In genomic region chr5:136716696-136717572, GRCm38 (mm10) we compare ENCODE assay signal across 29 mouse cellular contexts. TPM values are rescaled to one million over a fixed set of nuclear protein-coding genes. Genes with fewer than 3 reads are reported as not detected.
DNase-seq lines count a peak whose midpoint lies in the region; ATAC-seq and TF ChIP-seq lines count a peak whose summit lies in the region.
"Had no signal": no experiment of that assay in that cellular context is flagged by ENCODE, and none has a peak within 500 bp of the region (broad histone marks: within the 10 kb centered on the region; RNA-seq: fewer than 3 reads in every experiment).

No protein-coding gene starts in this region.

- no peaks in the 10 kb centered on the region for H3K9me3 ChIP-seq in kidney, embryonic 14.5 days (ENCODE audit: control insufficient read depth, low read length)
- no peaks in the 10 kb centered on the region for H3K9me3 ChIP-seq in stomach, postnatal 0 days (ENCODE audit: control insufficient read depth, low read length)
- H3K9me3 ChIP-seq: embryonic facial prominence, embryonic 12.5 days; forebrain, embryonic 13.5 days; hindbrain, embryonic 10.5 days; liver, embryonic 15.5 days; lung, embryonic 15.5 days; megakaryocyte, embryonic 14.5 days; midbrain, embryonic 15.5 days had no signal

- WGBS in kidney, embryonic 14.5 days: 20% methylated on average over 10 of the region's 10 CpGs
- 40% methylated on average over 10 of the region's 10 CpGs for WGBS in stomach, postnatal 0 days

- peak overlapping the region; percentile 76; the same call in 1 of the 2 replicates for H3K27ac ChIP-seq in kidney, embryonic 14.5 days (ENCODE audit: low read depth, low read length)
- H3K27ac ChIP-seq in stomach, postnatal 0 days (replicated peaks): no peak overlapping the region
- H3K27ac ChIP-seq: embryonic facial prominence, embryonic 12.5 days; forebrain, embryonic 13.5 days; hindbrain, embryonic 10.5 days; liver, embryonic 15.5 days; lung, embryonic 15.5 days; midbrain, embryonic 15.5 days had no signal

- no peaks in the 10 kb centered on the region for H3K79me2 ChIP-seq in myocyte (ENCODE audit: control insufficient read depth, insufficient read depth)

- no peak overlapping the region for H3K4me2 ChIP-seq in kidney, embryonic 14.5 days (replicated peaks; ENCODE audit: low read depth, low read length)
- H3K4me2 ChIP-seq in myocyte (ENCODE audit: low read depth): no peak overlapping the region
- H3K4me2 ChIP-seq in stomach, postnatal 0 days (replicated peaks; ENCODE audit: low read depth): no peak overlapping the region
- H3K4me2 ChIP-seq: embryonic facial prominence, embryonic 12.5 days; forebrain, embryonic 13.5 days; heart, embryonic 11.5 days; liver, embryonic 15.5 days; lung, embryonic 15.5 days; midbrain, embryonic 15.5 days had no signal

- no peaks in the 10 kb centered on the region for H3K27me3 ChIP-seq in kidney, embryonic 14.5 days (ENCODE audit: control insufficient read depth, insufficient read depth, low read length)
- H3K27me3 ChIP-seq in myocyte (ENCODE audit: control insufficient read depth, insufficient read depth, insufficient read length): no peaks in the 10 kb centered on the region
- H3K27me3 ChIP-seq in stomach, postnatal 0 days (ENCODE audit: control insufficient read depth, insufficient read depth, low read length): no peaks in the 10 kb centered on the region
- H3K27me3 ChIP-seq: lung, embryonic 15.5 days; midbrain, embryonic 15.5 days had no signal

- TF ChIP-seq EP300 in stomach, postnatal 0 days (optimal IDR thresholded peaks at IDR 0.05): no peak

- no peaks in the 10 kb centered on the region for H3K36me3 ChIP-seq in kidney, embryonic 14.5 days (ENCODE audit: control insufficient read depth, insufficient read depth, low read length)
- H3K36me3 ChIP-seq in myocyte (ENCODE audit: control insufficient read depth, insufficient read depth): no peaks in the 10 kb centered on the region
- H3K36me3 ChIP-seq in stomach, postnatal 0 days (ENCODE audit: control insufficient read depth, insufficient read depth, low read length): no peaks in the 10 kb centered on the region
- H3K36me3 ChIP-seq: embryonic facial prominence, embryonic 12.5 days; hindbrain, embryonic 10.5 days; liver, embryonic 15.5 days; lung, embryonic 15.5 days; midbrain, embryonic 15.5 days had no signal

- H3ac ChIP-seq in myocyte (ENCODE audit: control insufficient read depth, insufficient read length): no peak overlapping the region

- ATAC-seq in kidney, embryonic 14.5 days (ENCODE audit: low FRiP score, low TSS enrichment): peak; percentile 83
- ATAC-seq in stomach, postnatal 0 days (ENCODE audit: low FRiP score, low TSS enrichment): peak; percentile 24; the same call in 1 of the 2 replicates
- ATAC-seq: forebrain, embryonic 13.5 days; hindbrain, embryonic 16.5 days; intestine, embryonic 16.5 days; midbrain, embryonic 15.5 days had no signal

- TF ChIP-seq CTCF in stomach, postnatal 0 days (IDR thresholded peaks at IDR 0.05; ENCODE audit: low read depth): no peak

- H3K4me3 ChIP-seq in kidney, embryonic 14.5 days (ENCODE audit: low read length): no peak overlapping the region
- no peak overlapping the region for H3K4me3 ChIP-seq in myocyte
- no peak overlapping the region for H3K4me3 ChIP-seq in stomach, postnatal 0 days (ENCODE audit: low read depth, low read length)
- H3K4me3 ChIP-seq: embryonic facial prominence, embryonic 12.5 days; erythroblast, embryonic 14.5 days; forebrain, embryonic 13.5 days; hindbrain, embryonic 10.5 days; liver, embryonic 15.5 days; lung, embryonic 15.5 days; midbrain, embryonic 15.5 days had no signal

- no peak overlapping the region for H3K9ac ChIP-seq in kidney, embryonic 14.5 days (ENCODE audit: low read depth, low read length)
- no peak overlapping the region for H3K9ac ChIP-seq in stomach, postnatal 0 days (ENCODE audit: low read length)
- H3K9ac ChIP-seq: embryonic facial prominence, embryonic 12.5 days; forebrain, embryonic 13.5 days; liver, embryonic 15.5 days; lung, embryonic 15.5 days; midbrain, embryonic 15.5 days had no signal

- H3K4me1 ChIP-seq in kidney, embryonic 14.5 days (ENCODE audit: control insufficient read depth, insufficient read depth, low read length): peaks cover 12% of the 10 kb centered on the region
- H3K4me1 ChIP-seq in stomach, postnatal 0 days (replicated peaks; ENCODE audit: control insufficient read depth, insufficient read depth): no peaks in the 10 kb centered on the region
- H3K4me1 ChIP-seq: liver, embryonic 15.5 days; megakaryocyte, embryonic 14.5 days had no signal

- no peak for DNase-seq in kidney, adult 11 months
- DNase-seq in ES-CJ7 (ENCODE audit: low read depth, low spot score): peak; percentile 63
- DNase-seq in stomach, postnatal 0 days (ENCODE audit: low spot score): peak; percentile 11
- no peak for DNase-seq in left cerebral cortex, adult 9 months (ENCODE audit: low spot score in 2 of 2)
- DNase-seq in layer of hippocampus, adult 9-11 months: no peak
- DNase-seq: adrenal gland, postnatal 14 days; B cell, adult 2 months; cerebellum, adult 2 months; cerebellum, postnatal 36 days; gastrocnemius, postnatal 10 days; heart, adult 11 months; kidney, postnatal 36 days; liver; lung, postnatal 36 days; right cerebral cortex, postnatal 14 days had no signal

- no peak for TF ChIP-seq POLR2A in myocyte (IDR thresholded peaks at IDR 0.05; ENCODE audit: insufficient read length, low read depth)

TF ChIP-seq in myocyte, 11 proteins besides CTCF, POLR2A, EP300 and RAD21:
- TF ChIP-seq MYOD1 (IDR thresholded peaks at IDR 0.05; ENCODE audit: control insufficient read depth in 1 of 3, insufficient read length in 2 of 3, low read depth in 2 of 3) (peak in 2 of 3 experiments; percentile 79 to 82), TCF3 (IDR thresholded peaks at IDR 0.05; ENCODE audit: insufficient read length, low read depth) (peak; percentile 57), TCF12 (IDR thresholded peaks at IDR 0.05; ENCODE audit: insufficient read depth, poor library complexity, severe bottlenecking) (peak; percentile 43), MYOG (IDR thresholded peaks at IDR 0.05; ENCODE audit: control insufficient read depth in 1 of 3, insufficient read depth in 1 of 3, insufficient read length in 2 of 3, low read depth in 2 of 3) (peak in 2 of 3 experiments; percentile 61 to 82), SRF (IDR thresholded peaks at IDR 0.05; ENCODE audit: control insufficient read depth, insufficient read length, low read depth) (no peak), POLR2AphosphoS2 (IDR thresholded peaks at IDR 0.05; ENCODE audit: insufficient read length, low read depth) (no peak)

RNA-seq across cellular contexts. Expression of gene Myl10, which starts 24.0 kb away (rescaled TPM):
- polyA plus RNA-seq in kidney, embryonic 14.5 days (2014; fragmentation: Nextera tagmentation; extraction: Ambion mirVana): not detected in 2 replicates
- polyA plus RNA-seq in myocyte (2012; fragmentation: generic; extraction: Trizol): 0.37 TPM
- not detected in 2 replicates for polyA plus RNA-seq in stomach, postnatal 0 days (2015; fragmentation: Nextera tagmentation; extraction: Ambion mirVana)
- polyA plus RNA-seq: cerebellum, adult 2 months; embryonic facial prominence, embryonic 12.5 days; erythroblast, embryonic 14.5 days; forebrain, embryonic 13.5 days; heart, embryonic 11.5 days; heart, postnatal 0 days; hindbrain, embryonic 10.5 days; hindbrain, embryonic 16.5 days; intestine, embryonic 16.5 days; liver, embryonic 15.5 days; midbrain, embryonic 15.5 days had no signal

Comparison
In these comparisons a context has a peak if more than half of its experiments do, and no peak if none do; other contexts are left out.
1. DNase-seq: peak in ES-CJ7 (single experiment) and stomach, postnatal 0 days (single experiment); none in kidney, adult 11 months (single experiment), left cerebral cortex, adult 9 months (0 of 2) and layer of hippocampus, adult 9-11 months (single experiment).